Mouse (Mus musculus) heart, adult 11 months (tissue): ENCODE results near the gene Supt3.

Experiments used
- DNase-seq: peaks from one replicate; pipeline ENCODE4 v3.0.0; 2022

Supt3 gene

DNA sequence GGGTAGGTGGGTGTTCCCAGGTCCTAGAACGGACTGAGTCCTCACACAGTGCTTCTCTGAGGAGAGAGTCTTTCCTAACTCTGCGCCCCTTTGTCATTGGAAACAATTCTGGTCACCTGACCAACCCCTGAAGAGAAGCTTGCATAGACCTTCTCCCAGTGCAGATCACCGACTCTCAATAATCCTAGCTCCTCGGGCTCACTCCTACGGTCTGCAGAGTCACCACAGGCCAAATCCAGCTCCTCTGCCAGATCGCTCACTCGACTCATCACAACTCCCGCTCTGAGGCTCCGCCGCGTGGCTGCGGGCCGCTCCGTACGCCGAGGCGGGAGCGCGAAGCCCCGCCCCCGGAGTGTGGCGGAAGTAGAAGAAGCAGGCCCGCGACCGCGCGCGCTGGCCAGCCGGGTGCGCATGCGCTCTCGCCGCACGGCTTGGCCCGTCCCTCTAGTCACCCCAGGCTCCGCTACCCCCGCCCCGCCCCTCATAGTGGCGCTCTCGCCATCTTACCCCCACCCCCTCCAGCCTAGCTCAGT is at the start of gene Supt3:
Supt3 (plus strand) TSS at position 415 of the 533 bp plus-strand sequence.
- peak; percentile 99 for DNase-seq

- peak; percentile 33 for DNase-seq
Measured at GRCm38 (mm10) chr17:44727675-44728074, 49.3 kb upstream of the Supt3 start.

GRCm38 (mm10) chr17:44728464-44728863 is 48.5 kb upstream of the Supt3 start:
- peak; percentile 68 for DNase-seq

DNA sequence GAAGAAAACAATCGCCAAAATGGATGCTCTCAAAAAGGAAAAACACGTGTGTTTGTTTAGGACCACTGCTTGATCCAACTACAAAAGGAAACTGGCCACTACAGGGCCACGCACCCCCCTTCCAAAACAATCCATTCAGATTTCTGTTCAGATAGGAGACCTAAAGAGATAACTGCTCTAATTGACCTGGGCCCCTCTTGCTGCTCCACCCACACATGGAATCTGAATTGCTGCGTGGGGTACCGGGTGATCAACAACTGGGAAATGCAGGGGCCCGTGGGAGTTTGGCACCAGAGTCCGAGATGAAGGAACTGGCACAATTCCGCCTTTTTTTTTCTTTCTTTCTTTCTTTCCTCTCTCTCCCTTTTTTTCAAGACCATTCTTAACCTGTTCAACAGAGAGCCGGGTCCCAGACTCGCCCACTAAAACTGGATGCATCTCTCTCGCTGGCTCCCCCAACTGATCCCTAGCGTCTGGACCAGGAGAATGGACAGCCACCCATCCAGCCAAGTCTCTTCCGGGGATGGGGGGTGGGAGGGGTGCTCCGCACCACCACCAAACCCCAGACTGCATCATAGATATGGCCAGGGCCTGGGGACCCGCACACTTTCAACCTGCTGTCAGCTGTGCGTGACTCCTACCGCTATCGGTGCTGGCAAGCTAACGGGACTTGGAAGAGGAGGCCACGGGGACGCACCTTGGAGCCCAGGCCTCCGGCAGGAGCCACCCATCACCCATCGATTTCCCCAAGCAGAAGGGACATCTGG is 43.2 kb upstream of the Supt3 start:
- peak; percentile 88 for DNase-seq

DNA sequence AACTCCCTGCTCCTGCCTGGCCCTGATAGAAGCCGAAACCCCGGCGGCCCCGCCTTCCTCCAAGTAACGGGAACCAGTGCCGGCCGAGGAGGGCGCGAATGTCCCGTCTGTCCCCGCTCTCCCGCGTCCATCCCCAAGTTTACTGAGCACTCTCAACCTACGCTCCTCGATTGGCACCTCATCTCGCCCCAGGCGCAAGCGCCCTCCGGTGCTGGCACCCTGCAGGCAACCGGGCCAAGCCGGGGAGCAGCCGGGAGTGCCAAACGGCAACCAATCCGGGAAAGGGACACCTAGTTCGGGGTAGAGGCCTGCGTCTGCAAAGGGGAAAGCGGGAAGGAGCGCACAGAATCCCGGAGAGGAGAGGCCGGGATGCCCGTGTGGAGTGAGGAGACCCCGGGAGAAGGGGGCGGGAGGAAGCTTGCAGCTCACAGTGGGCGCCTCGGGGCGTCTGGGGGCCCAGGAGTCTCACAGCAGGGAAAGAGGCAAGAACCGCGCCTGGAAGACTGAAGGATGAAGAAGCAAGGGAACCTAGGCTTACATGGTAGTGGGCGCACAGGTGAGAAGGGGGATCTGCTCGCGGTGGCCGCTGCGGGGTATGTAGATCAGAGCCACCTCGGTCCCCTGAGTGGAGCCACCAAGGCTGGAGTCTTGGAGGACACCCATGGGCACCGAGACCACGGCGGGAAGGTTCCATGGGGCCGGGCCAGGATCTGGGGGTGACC is 42.3 kb upstream of the Supt3 start:
- DNase-seq: peak; percentile 96

GRCm38 (mm10) chr17:44735223-44735990 is 41.5 kb upstream of the Supt3 start:
- DNase-seq: peak; percentile 94

DNA sequence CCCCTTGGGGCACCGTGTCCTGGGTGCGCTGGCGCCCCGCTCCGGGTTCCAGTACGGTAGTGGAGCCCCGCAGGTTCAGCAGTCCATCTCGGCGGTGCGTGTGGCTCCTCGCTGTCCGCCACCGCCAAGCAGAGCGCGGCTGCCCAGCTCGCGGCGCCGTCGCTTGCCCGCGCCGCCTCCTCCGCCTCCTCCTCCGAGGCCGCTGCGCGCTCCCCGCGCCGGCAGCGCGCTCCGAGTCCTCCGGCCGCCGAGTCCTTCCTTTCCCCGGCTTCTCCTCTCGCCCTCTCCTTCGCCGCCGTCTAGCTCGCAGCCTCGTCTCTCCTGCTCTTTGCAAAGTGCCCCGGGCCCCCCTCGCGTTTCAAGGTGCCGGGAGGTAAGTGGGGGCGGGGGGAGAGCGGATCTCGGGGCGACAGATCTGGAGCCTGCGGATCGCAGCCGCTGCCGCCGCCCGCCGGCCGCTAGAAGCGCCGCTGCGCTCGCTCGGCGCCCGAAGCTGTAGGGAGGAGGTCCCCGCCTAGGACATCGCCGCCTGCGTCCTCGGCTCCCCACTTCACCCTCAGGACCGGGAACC is 40.9 kb upstream of the Supt3 start:
- peak; percentile 96 for DNase-seq

DNA sequence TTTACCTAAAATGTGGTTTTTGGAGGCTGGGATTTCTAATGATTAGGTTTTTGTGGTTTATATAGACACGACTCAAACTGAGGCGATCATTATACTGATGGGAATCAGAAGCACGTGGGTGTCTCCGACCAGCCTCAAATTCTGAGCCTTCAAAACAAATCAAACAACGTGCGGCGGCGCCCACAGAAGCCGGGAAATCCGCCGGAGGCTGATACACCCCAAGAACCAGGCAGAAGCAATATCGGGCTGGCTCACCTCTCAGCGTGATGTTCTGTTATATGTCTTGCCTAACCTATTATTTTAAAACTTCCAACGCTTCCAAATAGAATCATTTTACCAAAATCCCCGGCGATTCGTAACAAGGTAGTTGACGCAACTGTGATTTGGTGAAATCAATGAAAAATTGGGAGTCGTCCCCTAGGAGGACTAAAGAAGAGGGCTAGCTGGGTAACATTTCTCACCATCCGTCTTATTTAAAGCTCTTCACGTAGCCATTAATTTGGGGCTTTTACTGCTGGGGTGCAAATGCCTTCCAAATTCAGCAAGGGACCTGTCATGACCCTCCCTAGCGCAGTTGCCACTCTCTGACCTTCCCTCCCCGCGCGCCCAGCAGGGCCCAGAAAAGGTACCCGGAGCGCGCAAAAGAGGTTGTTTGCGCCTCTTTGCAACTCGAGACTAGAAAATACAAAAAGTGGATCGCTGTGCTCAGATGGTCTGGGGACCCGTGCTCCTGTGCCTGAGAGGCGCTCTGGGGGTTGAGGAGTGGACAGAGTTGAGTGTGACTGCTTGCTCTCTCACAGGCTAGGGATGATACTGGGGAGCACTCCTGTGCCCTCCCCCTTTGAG is 39.5 kb upstream of the Supt3 start:
- peak; percentile 59 for DNase-seq

GRCm38 (mm10) chr17:44738121-44738637 is 38.8 kb upstream of the Supt3 start:
- DNase-seq: peak; percentile 89

GRCm38 (mm10) chr17:44742246-44742645 is 34.7 kb upstream of the Supt3 start:
- no peak for DNase-seq

GRCm38 (mm10) chr17:44743780-44744179 is 33.2 kb upstream of the Supt3 start:
- DNase-seq: no peak

GRCm38 (mm10) chr17:44745378-44745777 is 31.6 kb upstream of the Supt3 start:
- peak; percentile 49 for DNase-seq

- peak; percentile 31 for DNase-seq
Measured at GRCm38 (mm10) chr17:44766318-44766717, 10.6 kb upstream of the Supt3 start.

DNA sequence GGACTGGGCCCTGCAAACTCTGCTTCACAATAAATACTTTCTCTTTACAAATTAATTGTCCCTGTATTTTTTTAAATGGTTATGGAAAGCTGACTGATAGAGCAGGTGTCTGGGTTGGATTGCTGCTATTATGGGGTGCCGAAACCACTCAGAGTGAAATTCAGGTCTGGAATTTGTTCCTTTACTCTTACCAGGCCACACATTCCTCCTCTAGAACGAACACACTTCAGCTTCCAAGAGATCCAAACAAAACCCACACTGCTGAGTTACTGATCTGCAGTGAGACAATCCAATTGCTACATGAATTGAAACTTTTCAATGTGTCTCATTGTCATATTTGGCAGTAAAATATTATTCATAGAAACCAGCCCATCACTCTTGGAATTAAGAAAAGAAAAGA is 10.0 kb upstream of the Supt3 start:
- peak; percentile 15 for DNase-seq

DNA sequence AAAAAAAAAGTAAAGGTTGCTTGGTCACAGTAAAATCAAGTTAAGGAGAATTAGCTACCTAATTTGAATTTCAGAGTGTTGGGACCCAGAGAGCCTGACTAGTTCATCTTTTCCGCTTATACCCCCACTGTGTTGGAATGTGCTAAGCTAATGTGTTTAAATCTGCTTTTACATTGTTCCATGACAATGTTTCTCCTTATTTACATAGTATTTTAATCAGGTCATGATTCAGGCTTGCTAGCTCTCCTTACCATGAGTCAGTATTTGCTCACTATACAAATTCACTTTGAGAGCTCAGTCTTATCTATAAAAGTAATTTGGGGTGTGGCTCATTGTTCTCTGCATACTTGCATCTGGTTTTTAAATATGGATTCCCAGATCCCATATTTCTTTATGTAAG is 9.6 kb upstream of the Supt3 start:
- DNase-seq: no peak

- DNase-seq: peak; percentile 35
Measured at GRCm38 (mm10) chr17:44768522-44768921, 8.4 kb upstream of the Supt3 start.

GRCm38 (mm10) chr17:44770871-44771270 is 6.1 kb upstream of the Supt3 start:
- peak; percentile 4 for DNase-seq

DNA sequence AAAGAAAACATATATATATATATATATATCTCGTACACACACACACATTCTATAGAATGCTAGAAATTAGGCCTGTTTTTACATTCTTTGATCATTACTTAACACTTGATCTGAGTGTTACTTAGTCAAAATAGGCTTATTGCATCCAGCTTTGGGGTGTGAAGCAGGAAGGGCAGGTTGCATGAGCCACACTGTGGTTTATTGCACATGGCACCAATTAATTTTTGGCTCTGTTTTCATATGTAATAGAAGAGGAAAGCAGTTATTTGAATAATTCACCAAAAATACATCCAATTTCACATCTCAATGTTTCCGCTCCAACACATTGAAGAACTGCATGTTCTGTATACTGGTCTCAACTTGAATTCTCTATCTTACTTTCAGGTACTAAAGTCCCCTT is 4.4 kb upstream of the Supt3 start:
- peak; percentile 14 for DNase-seq

GRCm38 (mm10) chr17:44777337-44777804 is 419 bp downstream of the Supt3 start:
- peak; percentile 98 for DNase-seq

DNA sequence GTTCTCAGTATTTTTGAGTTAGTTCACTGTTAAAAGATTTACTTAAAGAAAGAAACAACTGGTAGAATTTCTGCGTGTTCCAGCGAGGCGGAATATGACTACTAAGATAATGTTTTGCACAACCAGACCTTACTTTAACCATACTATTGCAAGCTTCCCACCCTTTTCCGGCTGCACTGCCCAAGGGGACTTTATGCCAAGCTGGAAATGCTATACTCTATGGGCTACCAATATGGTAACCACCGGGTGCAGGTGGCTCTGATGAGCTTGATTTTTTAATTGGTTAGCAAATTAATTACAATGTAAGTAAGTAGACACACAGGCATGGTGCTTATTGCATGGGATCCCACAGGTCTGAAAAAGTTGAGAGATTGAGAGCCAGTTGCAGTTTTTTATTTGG is 1.2 kb downstream of the Supt3 start:
- DNase-seq: peak; percentile 84

- no peak for DNase-seq
Measured at GRCm38 (mm10) chr17:44780353-44780752, 3.4 kb downstream of the Supt3 start.
